In the genomic region with DNA sequence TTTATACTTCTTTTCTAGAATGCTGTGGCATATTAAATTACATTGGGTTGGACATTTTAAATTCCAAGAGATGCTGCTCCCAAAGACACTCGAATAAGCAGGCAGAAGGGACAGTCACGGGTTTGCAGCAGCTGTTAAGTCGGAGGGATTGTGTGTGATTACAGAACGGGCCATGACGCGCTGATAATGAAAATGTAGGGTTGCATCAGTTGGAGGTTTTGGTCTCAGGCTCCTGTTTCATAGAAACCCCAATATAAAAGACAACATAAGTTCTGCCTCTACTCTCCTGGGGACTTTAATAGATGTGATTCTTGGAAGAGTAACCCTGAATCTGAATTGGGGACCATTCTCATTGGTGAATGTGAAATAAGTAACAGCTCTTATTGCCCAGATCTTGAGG, we compare ENCODE assay signal across 23 mouse cellular contexts. TPM values are rescaled to one million over a fixed set of nuclear protein-coding genes. Genes with fewer than 3 reads are reported as not detected.
"Had no signal": no experiment of that assay in that cellular context is flagged by ENCODE, and none has a peak within 500 bp of the region (broad histone marks: within the 10 kb centered on the region; RNA-seq: fewer than 3 reads in every experiment).

No protein-coding gene starts in this region.

- H3K9me3 ChIP-seq: midbrain, embryonic 10.5 days; midbrain, embryonic 12.5 days; neural tube, embryonic 13.5 days; neural tube, embryonic 15.5 days had no signal

- H3K36me3 ChIP-seq: midbrain, embryonic 10.5 days; midbrain, embryonic 12.5 days; neural tube, embryonic 13.5 days; neural tube, embryonic 15.5 days had no signal

- H3K27ac ChIP-seq: midbrain, embryonic 10.5 days; midbrain, embryonic 12.5 days; neural tube, embryonic 13.5 days; neural tube, embryonic 15.5 days had no signal

- DNase-seq: lung, adult 18-20 months; lung, embryonic 14.5 days; lung, postnatal 10 days; lung, postnatal 4 days; midbrain, embryonic 14.5 days; retina, postnatal 1 day; right cerebral cortex, adult 18-20 months; right cerebral cortex, postnatal 25 days; right cerebral cortex, postnatal 4 days; spleen, adult 18-20 months; thymus, adult 18-20 months; thymus, postnatal 14 days; thymus, postnatal 36 days had no signal

- H3K4me1 ChIP-seq: midbrain, embryonic 10.5 days; midbrain, embryonic 12.5 days; neural tube, embryonic 13.5 days; neural tube, embryonic 15.5 days had no signal

- H3K9ac ChIP-seq: lung, embryonic 14.5 days; midbrain, embryonic 12.5 days; neural tube, embryonic 13.5 days; neural tube, embryonic 15.5 days had no signal

- H3K4me3 ChIP-seq: midbrain, embryonic 10.5 days; midbrain, embryonic 12.5 days; neural tube, embryonic 13.5 days; neural tube, embryonic 15.5 days had no signal

- H3K4me2 ChIP-seq: lung, embryonic 14.5 days; midbrain, embryonic 12.5 days; neural tube, embryonic 13.5 days; neural tube, embryonic 15.5 days had no signal

- H3K27me3 ChIP-seq: midbrain, embryonic 12.5 days; neural tube, embryonic 13.5 days; neural tube, embryonic 15.5 days had no signal

RNA-seq across cellular contexts. Expression of gene Gcg, which starts 33.1 kb away (rescaled TPM):
- total RNA-seq: megakaryocyte, adult 5-6 weeks; megakaryocyte-erythroid progenitor cell, adult 5-6 weeks; midbrain, postnatal 0 days; monocyte, adult 5-6 weeks had no signal
- polyA plus RNA-seq: lung, embryonic 14.5 days; lung, embryonic 16.5 days; midbrain, embryonic 10.5 days; neural tube, embryonic 13.5 days; urinary bladder, adult 2 months had no signal
